Mouse (Mus musculus): ENCODE results near the gene Ripply1.

Gene Ripply1

DNA sequence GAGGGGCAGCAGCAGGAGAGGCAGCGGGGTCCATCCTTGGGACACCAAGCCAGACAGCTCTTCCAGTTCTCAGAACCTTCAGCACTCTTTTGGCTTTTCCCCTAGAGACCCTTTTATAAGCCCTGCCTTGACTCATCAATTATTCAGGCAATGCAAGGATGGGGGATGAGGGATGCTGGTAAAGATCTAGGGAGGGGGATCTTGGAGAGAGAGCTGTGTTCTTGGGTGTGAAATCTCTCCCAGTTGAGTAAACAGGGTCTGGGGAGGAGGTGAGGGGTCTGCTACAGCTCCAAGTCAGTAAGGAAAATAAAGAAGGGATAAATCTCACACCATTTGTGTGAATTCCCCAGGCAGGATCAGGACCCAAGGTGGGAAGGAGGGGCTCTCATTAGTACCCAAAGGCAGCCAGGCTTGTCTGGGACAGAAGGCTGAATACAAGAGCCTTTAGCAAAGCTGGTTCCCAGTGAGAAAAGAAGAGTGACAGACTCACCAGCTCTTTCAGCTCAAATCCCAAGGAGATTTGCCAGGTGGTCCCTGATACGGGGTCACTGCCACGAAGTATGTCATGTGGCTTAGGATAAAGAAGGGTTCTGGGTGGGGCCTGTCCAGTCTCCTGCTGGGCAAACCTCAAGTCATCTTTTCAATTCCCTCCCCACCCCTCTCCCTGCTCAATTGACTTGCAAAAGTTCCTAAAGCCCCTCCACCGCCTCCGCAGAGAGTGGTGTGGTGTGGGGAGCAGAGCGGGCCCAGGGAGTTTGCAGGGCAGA, at the start of gene Ripply1:
TSS of gene Ripply1 (minus strand) at position 76 of the 767 bp plus-strand sequence.
- in situ Hi-C loops (cut with MboI, MseI) = no loop called here

DNA sequence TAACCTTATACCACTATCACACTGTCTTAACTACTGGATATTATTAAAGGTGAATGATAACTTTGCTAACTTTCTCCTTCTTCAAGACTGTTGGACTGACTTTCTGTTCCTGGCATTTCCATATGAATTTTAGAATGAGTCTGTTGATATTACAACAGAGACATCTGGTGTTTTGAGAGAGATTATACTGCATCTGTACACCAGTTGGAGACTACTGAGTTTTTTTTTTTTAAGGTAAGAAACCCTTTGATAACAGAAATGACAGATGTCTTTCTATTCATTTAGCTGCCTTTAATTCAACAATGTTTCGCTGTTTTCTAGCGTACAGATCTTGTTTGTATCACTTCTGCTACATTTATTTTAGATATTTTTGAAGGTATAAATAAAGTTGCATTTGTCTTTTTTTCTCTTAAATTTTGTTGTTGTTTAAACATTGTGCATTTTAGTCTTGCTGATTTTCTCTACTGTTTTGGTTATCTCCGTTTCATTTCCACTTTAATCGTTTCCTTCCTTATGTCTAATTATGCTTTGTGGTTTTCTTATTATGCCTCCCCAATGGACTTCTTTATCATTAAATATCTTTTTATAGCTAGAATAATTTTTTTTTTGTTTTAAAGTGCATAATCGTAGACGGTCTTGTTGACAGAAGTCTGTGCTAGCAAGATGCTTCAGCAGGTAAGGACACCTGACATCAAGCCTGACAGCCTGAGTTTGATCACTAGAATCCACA, 46.4 kb upstream of the Ripply1 start:
- in situ Hi-C loops (cut with MboI, MseI) = no loop called here

DNA sequence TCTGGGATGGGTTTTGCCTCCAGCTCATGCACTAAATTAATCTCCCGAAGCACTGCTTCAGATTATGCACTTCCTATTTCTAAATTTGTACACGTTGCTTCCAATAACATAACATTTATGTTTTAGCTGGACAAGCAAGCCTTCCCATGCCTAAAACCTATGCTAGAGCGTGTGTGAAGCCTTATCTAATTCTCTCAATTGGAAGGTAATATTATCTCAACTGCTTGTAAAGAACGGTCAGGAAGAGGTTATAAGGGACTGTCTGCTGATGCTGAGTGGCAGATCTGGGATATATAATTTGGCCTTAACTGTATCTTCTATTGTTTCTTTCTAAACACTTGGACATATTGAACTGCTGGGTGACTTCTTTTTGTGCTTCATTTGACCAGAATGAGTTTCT, 44.8 kb upstream of the Ripply1 start:
- in situ Hi-C loops (cut with MboI, MseI) = no loop called here

- in situ Hi-C loops (cut with MboI, MseI) = no loop called here
Observed at GRCm38 (mm10) chrX:139825402-139825801, 43.2 kb upstream of the Ripply1 start.

DNA sequence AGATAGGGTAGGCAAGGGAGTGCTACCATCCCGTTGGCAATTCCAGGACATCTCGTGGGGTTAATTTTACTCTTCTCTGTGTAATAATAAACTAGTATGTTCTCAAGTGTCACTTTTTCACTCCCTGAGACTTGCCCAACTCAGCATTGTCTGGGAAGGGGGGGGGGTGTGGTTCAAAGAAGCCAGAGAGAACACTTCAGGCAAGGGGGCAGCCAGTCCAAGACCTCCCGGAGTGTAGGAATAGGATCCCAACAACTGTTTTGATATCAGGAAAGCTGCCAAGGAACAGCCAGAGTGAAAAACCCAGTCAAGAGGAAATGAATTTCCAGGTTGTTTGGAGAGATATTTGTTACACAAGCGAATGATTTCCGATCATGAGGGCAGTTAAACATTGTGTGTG, 33.0 kb upstream of the Ripply1 start:
- in situ Hi-C loops (cut with MboI, MseI) = no loop called here

DNA sequence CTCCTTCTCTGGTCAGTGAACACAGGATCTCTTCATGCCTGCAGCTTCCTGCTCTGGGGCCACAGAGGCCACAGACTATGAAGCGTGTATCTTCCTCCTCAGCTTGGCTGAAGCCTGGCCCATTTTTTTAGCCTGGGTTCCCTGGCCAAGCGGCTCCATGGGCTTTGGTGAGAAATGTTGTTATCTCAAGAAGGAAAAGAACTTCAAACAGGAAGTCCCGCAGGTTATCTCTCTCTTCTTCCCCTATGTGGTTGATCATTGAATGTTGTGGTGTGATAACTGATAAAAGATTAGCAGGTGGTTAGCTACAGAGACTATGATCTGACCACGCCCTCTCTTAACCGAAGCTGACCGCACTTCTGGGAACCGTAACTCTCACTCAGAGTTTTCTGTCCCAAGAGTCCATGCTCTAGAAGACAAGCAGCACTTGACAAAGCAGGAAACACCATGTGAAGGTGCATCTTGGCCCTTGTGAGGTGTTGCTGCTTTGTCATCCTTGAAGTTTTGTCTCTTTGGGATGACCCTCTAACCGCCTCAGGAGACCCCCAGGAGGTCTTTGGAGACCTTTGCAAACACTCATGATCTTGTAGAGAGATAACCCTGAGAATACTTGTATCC, 32.0 kb upstream of the Ripply1 start:
- in situ Hi-C loops (cut with MboI, MseI) = no loop called here

- in situ Hi-C loops (cut with MboI, MseI) = no loop called here
Observed at GRCm38 (mm10) chrX:139813299-139814002, 31.3 kb upstream of the Ripply1 start.

- in situ Hi-C loops (cut with MboI, MseI) = no loop called here
Observed at GRCm38 (mm10) chrX:139812636-139813298, 30.6 kb upstream of the Ripply1 start.

DNA sequence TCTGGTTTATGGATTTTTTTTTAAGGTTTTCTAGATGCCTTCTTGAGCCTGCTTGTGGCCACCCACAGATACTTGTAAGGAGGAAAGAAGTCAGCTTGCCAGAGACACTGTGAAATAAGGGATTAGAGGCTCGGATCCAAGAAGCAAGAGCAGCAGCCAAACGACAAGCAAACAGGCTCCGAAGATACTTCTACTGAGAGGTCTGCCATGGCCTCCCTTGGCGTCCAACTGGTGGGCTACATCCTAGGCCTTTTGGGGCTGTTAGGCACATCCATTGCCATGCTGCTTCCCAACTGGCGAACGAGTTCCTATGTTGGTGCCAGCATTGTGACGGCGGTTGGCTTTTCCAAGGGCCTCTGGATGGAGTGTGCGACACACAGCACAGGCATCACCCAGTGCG, 26.3 kb upstream of the Ripply1 start:
- in situ Hi-C loops (cut with MboI, MseI) = no loop called here

DNA sequence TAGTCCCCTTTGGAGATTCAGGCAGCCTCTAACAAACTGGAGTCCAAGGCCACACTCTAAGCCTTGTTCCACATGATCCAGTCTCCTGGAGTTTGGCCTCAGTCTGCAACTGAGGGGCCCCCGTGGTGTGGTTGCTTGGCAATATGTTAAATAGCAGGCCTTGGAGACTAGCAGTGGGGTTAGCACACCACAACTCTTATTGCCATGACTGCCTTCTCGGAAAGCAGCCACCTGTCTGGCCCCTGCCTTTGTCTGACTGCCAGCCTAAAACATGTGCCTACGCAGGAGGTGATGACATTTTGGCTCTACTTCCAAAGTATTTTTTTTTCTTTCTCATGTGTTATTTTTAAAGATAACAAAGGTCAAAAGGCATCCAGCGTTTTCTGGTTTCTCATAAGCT, 25.9 kb upstream of the Ripply1 start:
- in situ Hi-C loops (cut with MboI, MseI) = no loop called here

GRCm38 (mm10) chrX:139807391-139807790, 25.2 kb upstream of the Ripply1 start:
- in situ Hi-C loops (cut with MboI, MseI) = no loop called here

- in situ Hi-C loops (cut with MboI, MseI) = no loop called here
Observed at GRCm38 (mm10) chrX:139805918-139806317, 23.8 kb upstream of the Ripply1 start.

GRCm38 (mm10) chrX:139803028-139803427, 20.9 kb upstream of the Ripply1 start:
- in situ Hi-C loops (cut with MboI, MseI) = no loop called here

GRCm38 (mm10) chrX:139800406-139800878, 18.3 kb upstream of the Ripply1 start, which contains the start of gene Cldn2:
Gene Cldn2, plus strand, starts transcription at chrX:139800828.
- in situ Hi-C loops (cut with MboI, MseI) = no loop called here

GRCm38 (mm10) chrX:139799953-139800352, 17.8 kb upstream of the Ripply1 start:
- in situ Hi-C loops (cut with MboI, MseI) = no loop called here

DNA sequence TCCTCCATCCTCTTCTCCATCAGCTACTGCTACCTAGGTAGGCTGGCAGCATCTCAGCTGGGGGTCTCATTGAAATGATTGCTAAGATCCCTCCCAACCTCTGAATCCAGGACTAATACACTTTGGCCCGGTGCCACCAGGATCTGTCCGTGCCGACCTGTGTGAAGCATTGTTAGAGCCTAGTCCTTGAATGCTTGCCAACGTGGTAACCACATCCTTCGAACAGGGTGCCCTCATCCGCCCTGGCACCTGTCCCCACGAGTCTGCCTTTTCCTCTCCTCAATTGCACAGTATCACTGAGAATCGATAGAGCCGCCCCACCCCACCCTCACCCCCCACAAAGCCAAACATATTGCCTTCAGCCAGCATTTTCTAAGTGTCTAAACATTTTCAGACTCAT, 15.7 kb upstream of the Ripply1 start:
- in situ Hi-C loops (cut with MboI, MseI) = no loop called here

DNA sequence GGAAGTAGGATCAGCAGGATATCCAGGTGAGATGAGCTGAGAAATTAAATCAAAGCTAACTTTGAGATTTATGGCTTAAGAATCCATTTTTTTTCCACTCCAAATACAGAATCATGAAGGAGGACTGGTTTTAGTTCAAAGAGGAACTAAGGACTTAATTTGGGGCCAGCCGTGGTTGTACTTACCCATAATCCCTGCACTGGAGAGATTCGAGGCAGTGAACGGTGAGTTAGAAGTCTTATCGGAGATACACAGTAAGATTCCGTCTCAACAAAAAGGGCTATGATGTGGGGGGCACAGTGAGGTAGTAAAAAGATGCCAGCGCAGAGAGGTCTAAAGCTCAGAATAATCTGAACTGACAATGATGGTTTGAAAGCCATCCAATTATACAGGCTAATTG, 13.9 kb upstream of the Ripply1 start:
- in situ Hi-C loops (cut with MboI, MseI) = no loop called here

DNA sequence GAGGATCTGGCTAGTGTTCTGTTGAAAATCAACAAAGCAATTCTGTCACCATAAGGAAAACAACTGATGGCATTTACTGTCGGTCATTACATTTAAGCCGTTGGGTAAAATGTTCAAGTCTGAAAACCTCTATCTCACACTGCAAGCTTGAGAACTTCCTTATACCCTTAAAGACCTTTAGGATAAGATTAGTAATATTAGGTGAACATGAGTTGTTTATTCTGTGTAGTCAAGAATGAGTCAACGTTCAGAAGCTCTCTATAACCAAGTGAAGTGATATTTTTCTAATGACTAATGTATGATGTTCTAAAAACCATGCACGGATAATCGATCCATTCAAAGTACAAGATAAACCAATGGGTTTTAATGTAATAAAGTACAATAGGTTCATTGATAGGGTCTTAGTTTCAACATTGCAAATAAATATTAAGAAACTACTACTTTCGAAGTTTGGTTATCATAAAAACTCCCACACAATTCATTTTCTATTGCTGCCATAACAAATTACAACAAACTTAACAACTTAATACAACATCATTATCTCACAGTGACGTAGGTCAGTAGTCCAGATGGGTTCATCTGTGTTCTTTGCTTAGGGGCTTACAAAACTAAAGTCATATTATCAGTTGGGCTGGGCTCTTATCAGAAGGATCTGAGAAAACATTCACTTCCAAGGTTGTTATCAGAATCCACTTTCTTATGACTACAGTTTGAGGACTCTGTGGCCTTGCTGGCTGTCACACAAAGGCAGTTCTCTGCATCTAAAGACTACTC, 12.1 kb upstream of the Ripply1 start:
- in situ Hi-C loops (cut with MboI, MseI) = no loop called here

GRCm38 (mm10) chrX:139785764-139786163, 3.6 kb upstream of the Ripply1 start:
- in situ Hi-C loops (cut with MboI, MseI) = no loop called here

DNA sequence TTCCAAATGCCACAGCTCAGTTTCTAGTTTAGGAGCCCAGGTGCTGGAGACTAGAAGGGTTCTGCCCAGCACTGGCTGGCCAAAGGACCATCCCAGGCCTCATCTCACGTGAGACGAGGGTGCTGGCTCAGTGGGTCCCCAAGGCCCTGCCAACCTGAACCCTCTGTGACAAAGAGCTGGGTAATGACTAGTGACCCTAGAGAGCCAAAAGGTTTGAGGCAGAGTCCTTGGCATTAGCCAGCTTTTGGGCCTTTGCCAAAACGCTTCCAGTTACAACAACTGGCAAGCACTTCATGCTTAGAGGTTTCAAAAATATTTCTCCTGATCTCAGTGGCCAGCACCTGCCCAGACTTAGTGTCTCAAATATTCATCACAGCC, 881 bp upstream of the Ripply1 start:
- in situ Hi-C loops (cut with MboI, MseI) = no loop called here

DNA sequence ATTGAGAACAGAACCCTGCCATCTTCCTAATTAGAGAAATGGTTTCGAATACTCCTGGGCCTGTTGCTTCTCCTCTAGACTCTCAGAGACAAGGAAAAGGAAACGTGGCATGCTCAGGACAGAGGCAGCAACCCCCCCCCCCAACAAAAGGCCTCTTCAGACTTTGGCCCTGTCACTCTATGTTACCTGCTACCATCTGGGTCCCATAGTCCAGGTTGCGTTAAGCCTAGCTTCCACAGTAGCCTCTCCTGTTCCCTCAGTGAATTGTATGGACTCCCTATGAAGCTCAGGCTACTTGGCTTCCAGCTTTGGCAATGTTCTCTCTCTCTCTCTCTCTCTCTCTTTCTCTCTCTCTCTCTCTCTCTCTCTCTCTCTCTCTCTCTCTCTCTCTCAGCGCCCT, 590 bp downstream of the Ripply1 start:
- in situ Hi-C loops (cut with MboI, MseI) = no loop called here
